Mouse (Mus musculus) thymus, postnatal 25 days (tissue): ENCODE data around the gene 1700015F17Rik.

Experiments
- DNase-seq: peaks from one replicate; pipeline ENCODE4 v3.0.0; 2022

1700015F17Rik gene

DNA sequence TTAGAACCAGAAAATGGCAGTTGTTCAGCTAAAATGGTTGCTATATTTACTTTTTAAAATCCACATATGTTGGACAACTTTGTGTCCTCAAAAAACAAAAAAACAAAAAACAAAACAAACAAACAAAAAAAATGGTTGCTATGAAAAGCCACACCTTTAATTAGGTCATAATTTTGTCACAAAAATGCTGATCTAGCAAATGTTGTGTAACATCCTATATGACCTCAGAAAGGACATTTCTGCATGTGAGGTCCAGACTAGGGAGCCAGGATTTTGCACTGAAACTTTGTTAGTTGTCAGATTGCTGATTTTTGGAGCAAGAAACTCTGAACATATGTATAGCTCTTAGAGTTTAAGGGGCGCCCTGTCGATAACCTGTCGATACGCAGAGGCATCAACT is 55.9 kb downstream of the 1700015F17Rik start:
- no peak for DNase-seq

DNA sequence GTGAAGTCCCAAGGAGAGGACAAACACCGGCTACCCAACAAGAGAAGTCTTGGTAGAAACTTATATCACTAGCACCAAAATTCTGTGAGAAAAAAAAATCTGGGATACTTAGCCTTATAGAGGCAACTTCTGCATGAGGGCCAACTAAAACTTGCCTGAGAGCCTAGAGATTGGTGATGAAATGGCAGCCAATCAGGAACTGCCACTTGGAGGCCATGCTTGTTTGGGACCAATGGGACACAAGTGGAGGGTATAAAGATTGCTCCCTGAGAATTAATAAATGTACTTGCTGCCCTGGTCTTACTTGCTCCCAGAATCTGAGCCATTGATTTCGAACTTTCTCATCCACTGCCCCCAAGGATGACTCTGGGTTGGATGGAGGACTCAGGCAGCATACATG is 57.5 kb downstream of the 1700015F17Rik start:
- DNase-seq = no peak

DNA sequence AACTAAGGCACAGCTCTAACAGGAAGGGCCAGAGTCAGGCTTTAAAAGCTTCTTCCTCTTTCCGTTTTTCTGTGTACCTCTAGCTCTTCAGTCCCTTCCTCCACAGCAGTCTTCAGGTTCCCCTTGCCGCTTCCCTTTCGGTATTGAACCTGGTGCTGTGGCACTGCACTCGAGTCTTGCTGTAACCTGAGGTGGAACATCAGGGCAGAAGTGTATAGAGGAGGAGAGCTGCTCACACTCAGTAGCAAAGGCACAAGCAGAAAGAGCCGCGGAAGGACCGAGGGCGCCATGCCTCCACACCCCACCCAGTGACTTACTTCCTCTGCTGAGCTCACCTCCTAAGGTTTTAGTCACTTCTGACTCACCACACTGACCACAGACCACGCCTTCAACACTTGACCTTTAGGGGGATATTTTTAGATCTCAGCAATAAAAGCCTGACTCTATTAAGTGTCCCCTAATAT is 58.9 kb downstream of the 1700015F17Rik start, which contains the start of gene Cdk14:
Cdk14 (minus strand) TSS at position 321 of the 464 bp plus-strand sequence.
- DNase-seq = peak; percentile 1

DNA sequence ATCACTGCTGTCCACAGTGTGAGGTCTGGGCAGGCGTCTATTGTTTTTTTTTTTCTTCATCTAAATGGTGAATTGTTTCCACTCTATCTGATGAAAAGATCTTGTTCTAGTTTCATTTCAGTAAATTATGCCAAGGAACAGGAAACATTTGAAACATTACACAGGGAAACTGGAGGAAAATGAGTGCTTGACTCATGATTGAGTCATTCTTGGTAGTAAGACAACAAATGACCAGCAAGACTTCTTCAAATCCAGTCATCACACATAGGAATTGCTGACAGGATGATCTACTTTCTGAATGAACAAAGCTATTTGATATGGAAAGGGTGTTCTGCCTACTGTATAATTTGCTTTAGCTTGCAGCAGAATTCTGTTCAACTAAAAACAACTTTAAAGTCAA is 59.7 kb downstream of the 1700015F17Rik start:
- no peak for DNase-seq

DNA sequence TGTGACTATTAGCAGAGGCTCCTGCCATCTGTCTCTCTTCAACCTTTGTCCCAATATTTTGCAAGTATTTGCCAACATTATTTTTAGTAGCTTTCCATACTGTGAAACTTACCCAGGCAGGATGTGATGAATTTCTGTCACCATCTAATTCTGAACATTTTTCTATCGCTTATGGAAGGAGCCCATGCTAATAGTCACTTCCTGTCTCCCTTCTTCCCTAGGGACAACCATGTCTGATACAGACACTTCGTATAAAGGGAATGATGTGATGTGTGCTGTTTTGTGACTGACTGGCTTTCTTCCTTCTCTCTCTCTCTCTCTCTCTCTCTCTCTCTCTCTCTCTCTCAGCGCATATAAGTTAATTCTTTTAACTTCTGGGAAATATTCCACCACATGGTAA is 64.1 kb downstream of the 1700015F17Rik start:
- DNase-seq = no peak

DNA sequence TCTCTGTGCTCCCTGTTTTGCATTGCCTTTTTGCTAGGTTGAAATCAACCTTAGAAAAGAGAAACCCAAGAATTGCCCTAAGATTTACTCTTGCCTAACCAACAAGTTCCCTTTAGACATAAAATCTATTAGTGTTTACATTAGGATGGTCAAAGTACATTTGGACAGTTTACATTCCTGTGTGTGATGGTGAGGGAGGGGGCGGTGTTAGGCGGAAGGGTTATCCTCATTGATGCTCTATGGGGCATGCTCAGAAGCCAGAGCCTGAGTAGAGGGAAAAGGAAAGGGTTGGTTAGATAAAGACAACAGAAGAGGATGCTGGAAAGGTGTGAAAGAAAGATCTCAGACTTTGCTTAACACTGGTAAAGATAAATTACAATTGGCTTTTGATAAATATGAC is 67.1 kb downstream of the 1700015F17Rik start:
- no peak for DNase-seq

DNA sequence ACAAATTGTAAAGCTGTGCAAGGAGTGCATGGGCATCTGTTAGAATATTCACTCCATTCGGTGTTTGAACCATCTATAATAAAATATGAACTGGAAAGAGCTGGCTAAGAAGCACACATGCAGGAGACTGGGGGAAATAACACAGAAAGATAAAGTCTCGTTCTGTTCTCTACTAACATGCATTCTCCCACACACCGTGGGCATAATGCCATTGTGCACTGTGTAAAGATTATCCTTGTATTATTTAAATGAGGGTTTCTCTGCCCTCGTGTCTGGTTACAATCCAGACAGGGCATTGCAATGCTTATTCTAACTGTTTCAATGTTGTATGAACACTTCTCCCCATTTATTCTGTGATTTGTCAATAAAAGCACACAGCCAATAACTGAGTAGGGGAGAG is 77.0 kb downstream of the 1700015F17Rik start:
- no peak for DNase-seq

DNA sequence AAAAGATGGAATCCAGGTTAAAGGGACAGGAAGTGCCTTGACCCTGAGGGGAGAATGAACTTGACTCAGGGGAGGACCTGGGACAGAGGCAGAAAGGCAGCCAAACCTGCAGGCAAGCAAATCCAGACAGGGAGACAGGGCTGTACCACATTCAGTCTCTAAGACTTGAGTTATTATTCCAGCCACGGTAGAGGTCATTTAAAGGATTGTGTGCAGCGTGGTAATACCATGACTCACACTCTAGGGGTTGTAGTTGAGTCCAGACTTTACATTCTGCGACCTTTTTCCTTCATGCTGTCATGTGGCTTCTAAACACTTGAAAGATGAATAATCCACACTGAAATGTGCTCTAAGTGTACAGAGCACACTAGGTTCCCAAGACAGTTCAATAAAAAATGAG is 86.2 kb downstream of the 1700015F17Rik start:
- DNase-seq = no peak
